Mouse (Mus musculus): ENCODE measurements around the gene Lpcat2b. TPM values are rescaled to one million over a fixed set of nuclear protein-coding genes. Genes with fewer than 3 reads are reported as not detected.

Lpcat2b gene
- polyA plus RNA-seq, 1 experiment from 2014 or later: not detected

- ATAC-seq (replicated peaks; ENCODE audit: low FRiP score, low read depth) (no peak), DNase-seq (ENCODE audit: low spot score) (no peak)
- Histone ChIP-seq H3K9ac (ENCODE audit: low read depth, low read length) (no peak overlapping the region), H3K4me3 (replicated peaks; ENCODE audit: low read depth, low read length) (no peak overlapping the region), H3K4me1 (replicated peaks; ENCODE audit: insufficient read depth, low read length) (no peaks in the 10 kb centered on the region), H3K4me2 (ENCODE audit: low read length) (no peak overlapping the region), H3K27ac (no peak overlapping the region), H3K27me3 (ENCODE audit: insufficient read depth, low read length) (no peaks in the 10 kb centered on the region), H3K36me3 (ENCODE audit: insufficient read depth, low read length) (no peaks in the 10 kb centered on the region), H3K9me3 (replicated peaks; ENCODE audit: low read length) (no peaks in the 10 kb centered on the region)
- TF ChIP-seq CTCF (IDR thresholded peaks at IDR 0.05; ENCODE audit: low read depth): no peak
- 95% methylated on average over 4 of the region's 4 CpGs for WGBS
Measured at GRCm38 (mm10) chr5:107462147-107463076, 31.1 kb downstream of the Lpcat2b start.

GRCm38 (mm10) chr5:107466501-107466900, 35.2 kb downstream of the Lpcat2b start:
- Histone ChIP-seq H3K9me3 (replicated peaks; ENCODE audit: low read length) (no peaks in the 10 kb centered on the region), H3K4me1 (replicated peaks; ENCODE audit: insufficient read depth, low read length) (no peaks in the 10 kb centered on the region), H3K36me3 (ENCODE audit: insufficient read depth, low read length) (peaks cover 9% of the 10 kb centered on the region; the same call in 1 of the 2 replicates), H3K4me2 (ENCODE audit: low read length) (no peak overlapping the region), H3K9ac (ENCODE audit: low read depth, low read length) (no peak overlapping the region), H3K27ac (no peak overlapping the region), H3K27me3 (ENCODE audit: insufficient read depth, low read length) (no peaks in the 10 kb centered on the region), H3K4me3 (replicated peaks; ENCODE audit: low read depth, low read length) (no peak overlapping the region)
- TF ChIP-seq CTCF (IDR thresholded peaks at IDR 0.05; ENCODE audit: low read depth): no peak
- DNase-seq (ENCODE audit: low spot score) (no peak), ATAC-seq (replicated peaks; ENCODE audit: low FRiP score, low read depth) (no peak)
- WGBS: 65% methylated on average over 5 of the region's 5 CpGs

GRCm38 (mm10) chr5:107467098-107467497, 35.7 kb downstream of the Lpcat2b start:
- Histone ChIP-seq H3K4me3 (replicated peaks; ENCODE audit: low read depth, low read length) (no peak overlapping the region), H3K4me1 (replicated peaks; ENCODE audit: insufficient read depth, low read length) (no peaks in the 10 kb centered on the region), H3K27ac (no peak overlapping the region), H3K36me3 (ENCODE audit: insufficient read depth, low read length) (peaks cover 9% of the 10 kb centered on the region; the same call in 1 of the 2 replicates), H3K9me3 (replicated peaks; ENCODE audit: low read length) (no peaks in the 10 kb centered on the region), H3K4me2 (ENCODE audit: low read length) (no peak overlapping the region), H3K9ac (ENCODE audit: low read depth, low read length) (no peak overlapping the region), H3K27me3 (ENCODE audit: insufficient read depth, low read length) (no peaks in the 10 kb centered on the region)
- DNase-seq (ENCODE audit: low spot score): no peak
- WGBS: 82% methylated on average over 4 of the region's 4 CpGs
- no peak for ATAC-seq (replicated peaks; ENCODE audit: low FRiP score, low read depth)
- TF ChIP-seq CTCF (IDR thresholded peaks at IDR 0.05; ENCODE audit: low read depth): no peak

GRCm38 (mm10) chr5:107470600-107471329, 39.4 kb downstream of the Lpcat2b start:
- Histone ChIP-seq H3K4me3 (replicated peaks; ENCODE audit: low read depth, low read length) (no peak overlapping the region), H3K9me3 (replicated peaks; ENCODE audit: low read length) (no peaks in the 10 kb centered on the region), H3K4me2 (ENCODE audit: low read length) (no peak overlapping the region), H3K36me3 (ENCODE audit: insufficient read depth, low read length) (peaks cover 9% of the 10 kb centered on the region; the same call in 1 of the 2 replicates), H3K4me1 (replicated peaks; ENCODE audit: insufficient read depth, low read length) (no peaks in the 10 kb centered on the region), H3K27me3 (ENCODE audit: insufficient read depth, low read length) (no peaks in the 10 kb centered on the region), H3K27ac (no peak overlapping the region), H3K9ac (ENCODE audit: low read depth, low read length) (no peak overlapping the region)
- WGBS: 69% methylated on average over 10 of the region's 10 CpGs
- no peak for ATAC-seq (replicated peaks; ENCODE audit: low FRiP score, low read depth)
- no peak for DNase-seq (ENCODE audit: low spot score)
- TF ChIP-seq CTCF (IDR thresholded peaks at IDR 0.05; ENCODE audit: low read depth): no peak

GRCm38 (mm10) chr5:107480194-107480593, 48.8 kb downstream of the Lpcat2b start:
- Histone ChIP-seq H3K4me3 (replicated peaks; ENCODE audit: low read depth, low read length) (no peak overlapping the region), H3K27ac (no peak overlapping the region), H3K4me2 (ENCODE audit: low read length) (no peak overlapping the region), H3K36me3 (ENCODE audit: insufficient read depth, low read length) (no peaks in the 10 kb centered on the region), H3K9ac (ENCODE audit: low read depth, low read length) (no peak overlapping the region), H3K27me3 (ENCODE audit: insufficient read depth, low read length) (no peaks in the 10 kb centered on the region), H3K4me1 (replicated peaks; ENCODE audit: insufficient read depth, low read length) (no peaks in the 10 kb centered on the region), H3K9me3 (replicated peaks; ENCODE audit: low read length) (no peaks in the 10 kb centered on the region)
- DNase-seq (ENCODE audit: low spot score) (no peak), ATAC-seq (replicated peaks; ENCODE audit: low FRiP score, low read depth) (no peak)
- 95% methylated on average over 2 of the region's 2 CpGs for WGBS
- TF ChIP-seq CTCF (IDR thresholded peaks at IDR 0.05; ENCODE audit: low read depth): no peak

Other genes starting within 250 kb of the Lpcat2b start
- 10.5 and 10.8 TPM in 2 replicates for gene Tgfbr3, start 141.9 kb upstream of the Lpcat2b start, polyA plus RNA-seq (2015; fragmentation: Nextera tagmentation; extraction: Ambion mirVana)
- gene Brdt, start 100.4 kb upstream of the Lpcat2b start, polyA plus RNA-seq (2015; fragmentation: Nextera tagmentation; extraction: Ambion mirVana): 1.4 and 1.6 TPM in 2 replicates
- 1.5 and 1.8 TPM in 2 replicates for gene Ephx4, start 28.8 kb upstream of the Lpcat2b start, polyA plus RNA-seq (2015; fragmentation: Nextera tagmentation; extraction: Ambion mirVana)
- 2.9 and 3.1 TPM in 2 replicates for gene Btbd8, start 6.4 kb downstream of the Lpcat2b start, polyA plus RNA-seq (2015; fragmentation: Nextera tagmentation; extraction: Ambion mirVana)
- gene Gm42669, start 76.1 kb downstream of the Lpcat2b start, polyA plus RNA-seq (2015; fragmentation: Nextera tagmentation; extraction: Ambion mirVana): 0.16 and 0.18 TPM in 2 replicates
- gene 1700028K03Rik, start 103.2 kb downstream of the Lpcat2b start, polyA plus RNA-seq (2015; fragmentation: Nextera tagmentation; extraction: Ambion mirVana): 0.05 and 0.19 TPM in 2 replicates
- 17.9 and 18.3 TPM in 2 replicates for gene Rpap2, start 165.8 kb downstream of the Lpcat2b start, polyA plus RNA-seq (2015; fragmentation: Nextera tagmentation; extraction: Ambion mirVana)
- gene Glmn, start 166.3 kb downstream of the Lpcat2b start, polyA plus RNA-seq (2015; fragmentation: Nextera tagmentation; extraction: Ambion mirVana): 26.0 and 28.3 TPM in 2 replicates

Measured in kidney, postnatal 0 days (tissue).